10 mouse cellular contexts compared by ENCODE assay signal in the genomic region with DNA sequence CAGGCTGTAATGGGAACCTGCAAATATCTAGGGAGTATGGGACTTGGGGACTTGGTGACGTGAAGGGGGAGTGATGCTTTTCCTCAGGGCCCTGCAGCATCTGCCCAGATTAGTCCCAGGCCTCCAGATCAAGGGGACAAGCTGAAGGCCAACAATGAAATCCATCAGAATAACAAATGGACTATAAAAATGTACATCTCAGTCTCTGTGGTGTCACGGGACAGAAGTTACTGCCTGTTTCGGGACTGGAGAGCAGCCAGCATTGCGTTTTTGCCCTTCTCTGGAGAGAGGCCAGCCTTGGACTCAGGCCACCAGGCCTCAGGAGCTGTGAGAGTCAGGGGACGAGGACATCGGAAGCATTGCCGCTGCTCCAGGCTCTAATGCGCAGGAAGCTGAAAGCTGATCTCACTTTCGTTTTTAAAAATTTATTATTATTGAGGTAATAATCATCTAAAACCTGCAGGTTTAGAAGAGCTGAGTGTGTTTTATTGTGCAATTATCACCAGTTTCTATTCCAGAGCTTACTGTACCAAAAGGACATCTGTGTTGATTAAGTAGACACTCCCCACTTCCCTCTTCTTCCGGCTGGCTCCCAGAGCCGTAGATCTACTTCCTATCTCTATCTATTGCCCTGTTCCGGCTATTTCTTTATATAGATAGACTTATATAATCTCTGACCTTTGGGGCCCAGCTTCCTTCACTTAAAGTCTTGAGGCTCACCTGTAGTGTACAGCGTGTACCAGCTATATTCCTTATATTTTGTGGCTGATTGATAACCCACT.
DNase-seq lines count a peak whose midpoint lies in the region; ATAC-seq lines count a peak whose summit lies in the region.
"Had no signal": no experiment of that assay in that cellular context is flagged by ENCODE, and none has a peak within 500 bp of the region (broad histone marks: within the 10 kb centered on the region; RNA-seq: fewer than 3 reads in every experiment).

No protein-coding gene starts in this region.

- no peak overlapping the region for H3K4me2 ChIP-seq in hindbrain, embryonic 15.5 days

- peak; percentile 9; the same call in 1 of the 2 replicates for ATAC-seq in hindbrain, embryonic 15.5 days (ENCODE audit: low FRiP score, low read depth)
- no peak for ATAC-seq in activated CD4-positive, CD25-positive, alpha-beta regulatory T cell, adult 4 months

- H3K4me3 ChIP-seq in hindbrain, embryonic 15.5 days: no peak overlapping the region
- no peak overlapping the region for H3K4me3 ChIP-seq in hindbrain, embryonic 10.5 days
- H3K4me3 ChIP-seq: embryonic facial prominence, embryonic 15.5 days had no signal

- 62% methylated on average over 13 of the region's 13 CpGs for WGBS in hindbrain, embryonic 15.5 days
- 90% methylated on average over 13 of the region's 13 CpGs for WGBS in hindbrain, embryonic 10.5 days

- intact Hi-C loops in gastrocnemius, postnatal 36 days (cut with DNase I): no loop called here

- no peak overlapping the region for H3K9ac ChIP-seq in hindbrain, embryonic 15.5 days
- H3K9ac ChIP-seq: embryonic facial prominence, embryonic 15.5 days had no signal

- DNase-seq in hindbrain, embryonic 10.5 days (ENCODE audit: low spot score): no peak
- peak; percentile 75 to 79 for DNase-seq in adrenal gland, adult 18-20 months (ENCODE audit: low spot score in 2 of 2)
- DNase-seq in gastrocnemius, postnatal 36 days: peak; percentile 21 to 33
- DNase-seq in kidney, postnatal 14 days: peak; percentile 91
- DNase-seq in testis, postnatal 10 days (ENCODE audit: low spot score): peak; percentile 64
- DNase-seq in spleen, postnatal 14 days (ENCODE audit: low spot score in 2 of 2): no peak

- H3K27me3 ChIP-seq in hindbrain, embryonic 15.5 days: no peaks in the 10 kb centered on the region
- H3K27me3 ChIP-seq in hindbrain, embryonic 10.5 days (ENCODE audit: insufficient read depth, poor library complexity, severe bottlenecking): peaks cover 16% of the 10 kb centered on the region
- H3K27me3 ChIP-seq: embryonic facial prominence, embryonic 15.5 days had no signal

- H3K9me3 ChIP-seq in hindbrain, embryonic 15.5 days: no peaks in the 10 kb centered on the region
- no peaks in the 10 kb centered on the region for H3K9me3 ChIP-seq in hindbrain, embryonic 10.5 days
- H3K9me3 ChIP-seq: embryonic facial prominence, embryonic 15.5 days had no signal

- H3K4me1 ChIP-seq in hindbrain, embryonic 15.5 days (replicated peaks): peaks cover 8% of the 10 kb centered on the region
- H3K4me1 ChIP-seq in hindbrain, embryonic 10.5 days (replicated peaks): peaks cover 22% of the 10 kb centered on the region

- H3K36me3 ChIP-seq in hindbrain, embryonic 15.5 days: no peaks in the 10 kb centered on the region
- no peaks in the 10 kb centered on the region for H3K36me3 ChIP-seq in hindbrain, embryonic 10.5 days
- H3K36me3 ChIP-seq: embryonic facial prominence, embryonic 15.5 days had no signal

- H3K27ac ChIP-seq in hindbrain, embryonic 15.5 days (replicated peaks): no peak overlapping the region
- H3K27ac ChIP-seq in hindbrain, embryonic 10.5 days: no peak overlapping the region
- H3K27ac ChIP-seq: embryonic facial prominence, embryonic 15.5 days; macrophage had no signal

Comparison
In these comparisons a context has a peak if more than half of its experiments do, and no peak if none do; other contexts are left out.
1. DNase-seq: peak in adrenal gland, adult 18-20 months (2 of 2), gastrocnemius, postnatal 36 days (2 of 2), kidney, postnatal 14 days (single experiment) and testis, postnatal 10 days (single experiment); none in hindbrain, embryonic 10.5 days (single experiment) and spleen, postnatal 14 days (0 of 2).